Mouse (Mus musculus) liver, embryonic 16.5 days (tissue): ENCODE measurements around the gene Casq2. TPM values are rescaled to one million over a fixed set of nuclear protein-coding genes. Genes with fewer than 3 reads are reported as not detected.

ENCODE experiments used
- ATAC-seq: fragments of 200-750 bp; cut with Nextera tagmentation; 2 replicates; pipeline ENCODE4 v1.8.0; 2017; ENCODE audit warnings: low read depth, mild to moderate bottlenecking, moderate number of reproducible peaks, moderate library complexity
- H3K27ac ChIP-seq: fragments of 300-500 bp; sonication (generic); 2 replicates; pipeline ENCODE4 v1.5.1; 2014; ENCODE audit warnings: mild to moderate bottlenecking, low read length
- H3K27me3 ChIP-seq: fragments of 300-500 bp; sonication (generic); 2 replicates; pipeline ENCODE4 v1.6.1; 2014; ENCODE audit warnings: low read depth, low read length, mixed read lengths; ENCODE audit not compliant: control insufficient read depth, insufficient read depth
- H3K36me3 ChIP-seq: fragments of 300-500 bp; sonication (generic); 2 replicates; pipeline ENCODE4 v1.6.1; 2014; ENCODE audit warnings: mild to moderate bottlenecking; ENCODE audit not compliant: control insufficient read depth, insufficient read depth
- H3K4me1 ChIP-seq: fragments of 300-500 bp; sonication (generic); 2 replicates; pipeline ENCODE4 v1.6.1; 2014; ENCODE audit warnings: low read depth, low read length, mixed read lengths; ENCODE audit not compliant: control insufficient read depth
- H3K4me2 ChIP-seq: fragments of 300-500 bp; sonication (generic); 2 replicates; pipeline ENCODE4 v1.6.1; 2014; ENCODE audit warnings: low read depth, low read length, mixed read lengths
- H3K4me3 ChIP-seq: fragments of 300-500 bp; sonication (generic); 2 replicates; pipeline ENCODE4 v1.5.1; 2014; ENCODE audit warnings: low read depth, mild to moderate bottlenecking, low read length
- H3K9ac ChIP-seq: fragments of 300-500 bp; sonication (generic); 2 replicates; pipeline ENCODE4 v1.6.1; 2014; ENCODE audit warnings: low read depth, low read length
- H3K9me3 ChIP-seq: fragments of 300-500 bp; sonication (generic); replicated peaks from 2 replicates; pipeline ENCODE4 v1.6.1; 2016; ENCODE audit warnings: low read length; ENCODE audit not compliant: control insufficient read depth
- WGBS: fragments of 180-500 bp; shearing (Covaris S2); extraction: QIAGEN DNeasy Blood & Tissue Kit; methylation state at CpG from one replicate; pipeline ENCODE4 v1.1.7; 2014; ENCODE audit not compliant: insufficient replicate concordance; 5-methylcytosine and 5-hydroxymethylcytosine counted together
- polyA plus RNA-seq: library from polyadenylated mRNA; unstranded; fragments of >200 nt; fragmentation: Nextera tagmentation; extraction: Ambion mirVana; gene quantifications from 2 replicates; pipeline ENCODE4 v1.2.1, GENCODE M21; 2015

Casq2 gene
- polyA plus RNA-seq, 1 experiment from 2014 or later = 7.8 TPM

DNA sequence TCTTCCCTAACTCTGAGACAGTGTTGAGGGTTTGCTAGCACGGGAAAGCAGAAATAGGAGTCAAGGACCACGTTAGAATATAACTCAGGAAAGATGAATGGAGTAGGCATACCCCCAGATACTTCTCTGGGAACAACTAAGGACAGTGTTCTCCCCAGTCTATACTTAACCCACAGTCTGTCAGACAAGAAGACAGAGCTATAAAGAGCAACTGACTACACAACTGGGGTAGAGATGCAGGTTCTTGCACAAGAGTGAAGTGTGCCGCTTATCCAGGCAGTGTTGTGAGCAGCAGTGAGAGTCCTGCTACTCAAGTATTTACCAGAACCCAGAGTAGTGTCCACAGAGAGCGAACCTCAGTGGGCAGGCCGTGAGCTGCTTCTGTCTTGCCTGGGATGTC is 16.5 kb upstream of the Casq2 start:
- H3K4me2 ChIP-seq = no peak overlapping the region
- H3K9me3 ChIP-seq = no peaks in the 10 kb centered on the region
- H3K36me3 ChIP-seq = no peaks in the 10 kb centered on the region
- no peak overlapping the region for H3K27ac ChIP-seq
- ATAC-seq = no peak
- WGBS = 54% methylated on average over 5 of the region's 5 CpGs
- no peak overlapping the region for H3K9ac ChIP-seq
- no peaks in the 10 kb centered on the region for H3K4me1 ChIP-seq
- H3K27me3 ChIP-seq = no peaks in the 10 kb centered on the region
- H3K4me3 ChIP-seq = no peak overlapping the region

GRCm38 (mm10) chr3:102070360-102070759 is 15.9 kb upstream of the Casq2 start:
- 80% methylated on average over 7 of the region's 7 CpGs for WGBS

GRCm38 (mm10) chr3:102071016-102071415 is 15.2 kb upstream of the Casq2 start:
- no peak for ATAC-seq
- 78% methylated on average over 3 of the region's 3 CpGs for WGBS
- H3K4me3 ChIP-seq = no peak overlapping the region
- no peak overlapping the region for H3K27ac ChIP-seq
- H3K4me2 ChIP-seq = no peak overlapping the region
- no peak overlapping the region for H3K9ac ChIP-seq
- H3K36me3 ChIP-seq = no peaks in the 10 kb centered on the region
- no peaks in the 10 kb centered on the region for H3K9me3 ChIP-seq
- H3K27me3 ChIP-seq = no peaks in the 10 kb centered on the region
- H3K4me1 ChIP-seq = no peaks in the 10 kb centered on the region

More at GRCm38 (mm10) chr3:102070360-102070759, 15.9 kb upstream of the Casq2 start:
- H3K27ac ChIP-seq = no peak overlapping the region
- H3K4me1 ChIP-seq = no peaks in the 10 kb centered on the region
- H3K9me3 ChIP-seq = no peaks in the 10 kb centered on the region
- no peak overlapping the region for H3K9ac ChIP-seq
- no peak overlapping the region for H3K4me2 ChIP-seq
- no peaks in the 10 kb centered on the region for H3K36me3 ChIP-seq
- no peak overlapping the region for H3K4me3 ChIP-seq
- ATAC-seq = no peak
- H3K27me3 ChIP-seq = no peaks in the 10 kb centered on the region

GRCm38 (mm10) chr3:102079413-102079812 is 6.8 kb upstream of the Casq2 start:
- Histone ChIP-seq H3K9ac (no peak overlapping the region), H3K4me2 (no peak overlapping the region), H3K27ac (no peak overlapping the region), H3K4me1 (no peaks in the 10 kb centered on the region), H3K9me3 (no peaks in the 10 kb centered on the region), H3K4me3 (no peak overlapping the region), H3K27me3 (no peaks in the 10 kb centered on the region), H3K36me3 (no peaks in the 10 kb centered on the region)
- ATAC-seq = no peak
- WGBS = 69% methylated on average over 2 of the region's 2 CpGs

GRCm38 (mm10) chr3:102081862-102082261 is 4.4 kb upstream of the Casq2 start:
- no peaks in the 10 kb centered on the region for H3K4me1 ChIP-seq
- H3K4me2 ChIP-seq = no peak overlapping the region
- 0 out of 2 replicates have a peak, but pooled peaks have one; percentile 48 for ATAC-seq
- no peak overlapping the region for H3K27ac ChIP-seq
- no peaks in the 10 kb centered on the region; the same call in 1 of the 2 replicates for H3K27me3 ChIP-seq
- H3K9ac ChIP-seq = no peak overlapping the region
- H3K36me3 ChIP-seq = no peaks in the 10 kb centered on the region
- no peak overlapping the region for H3K4me3 ChIP-seq
- WGBS = 21% methylated on average over 3 of the region's 3 CpGs
- H3K9me3 ChIP-seq = no peaks in the 10 kb centered on the region

- H3K4me2 ChIP-seq = no peak overlapping the region
- H3K36me3 ChIP-seq = no peaks in the 10 kb centered on the region
- no peak overlapping the region for H3K27ac ChIP-seq
- 35% methylated on average over 13 of the region's 13 CpGs for WGBS
- no peaks in the 10 kb centered on the region for H3K4me1 ChIP-seq
- ATAC-seq = no peak
- no peaks in the 10 kb centered on the region; the same call in 1 of the 2 replicates for H3K27me3 ChIP-seq
- H3K9me3 ChIP-seq = no peaks in the 10 kb centered on the region
- no peak overlapping the region for H3K4me3 ChIP-seq
- no peak overlapping the region for H3K9ac ChIP-seq
Observed at GRCm38 (mm10) chr3:102083589-102084230, 2.5 kb upstream of the Casq2 start.

GRCm38 (mm10) chr3:102084833-102085491 is 1.3 kb upstream of the Casq2 start:
- no peak for ATAC-seq
- no peaks in the 10 kb centered on the region for H3K36me3 ChIP-seq
- no peak overlapping the region for H3K4me3 ChIP-seq
- H3K9me3 ChIP-seq = no peaks in the 10 kb centered on the region
- H3K4me2 ChIP-seq = no peak overlapping the region
- no peak overlapping the region for H3K9ac ChIP-seq
- H3K27me3 ChIP-seq = no peaks in the 10 kb centered on the region; the same call in 1 of the 2 replicates
- 55% methylated on average over 13 of the region's 13 CpGs for WGBS
- no peak overlapping the region for H3K27ac ChIP-seq
- no peaks in the 10 kb centered on the region for H3K4me1 ChIP-seq

DNA sequence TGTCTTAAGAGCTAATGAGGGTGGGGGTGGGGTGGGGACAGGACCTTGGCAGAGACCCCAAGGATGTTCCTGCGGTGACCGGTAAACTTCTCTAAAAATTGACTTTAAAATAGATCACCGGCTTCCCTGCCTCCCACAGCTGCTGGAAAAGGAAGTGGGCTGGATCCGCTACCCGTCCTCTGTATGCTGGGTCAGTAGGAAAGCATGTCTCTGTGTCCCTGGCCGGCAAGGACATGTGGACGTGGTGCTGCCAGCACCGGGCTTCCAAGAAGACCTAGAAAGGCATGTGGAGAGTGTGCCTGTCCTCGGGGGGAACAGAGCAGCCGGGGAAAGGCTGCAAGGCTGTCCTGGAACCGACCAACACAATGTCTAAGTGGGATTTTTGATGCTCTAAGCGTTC is 496 bp upstream of the Casq2 start:
- no peaks in the 10 kb centered on the region for H3K36me3 ChIP-seq
- H3K4me2 ChIP-seq = no peak overlapping the region
- no peaks in the 10 kb centered on the region; the same call in 1 of the 2 replicates for H3K27me3 ChIP-seq
- H3K27ac ChIP-seq = no peak overlapping the region
- WGBS = 12% methylated on average over 12 of the region's 12 CpGs
- no peak overlapping the region for H3K4me3 ChIP-seq
- H3K9me3 ChIP-seq = no peaks in the 10 kb centered on the region
- no peaks in the 10 kb centered on the region for H3K4me1 ChIP-seq
- peak; percentile 16; the same call in 1 of the 2 replicates for ATAC-seq
- no peak overlapping the region for H3K9ac ChIP-seq

DNA sequence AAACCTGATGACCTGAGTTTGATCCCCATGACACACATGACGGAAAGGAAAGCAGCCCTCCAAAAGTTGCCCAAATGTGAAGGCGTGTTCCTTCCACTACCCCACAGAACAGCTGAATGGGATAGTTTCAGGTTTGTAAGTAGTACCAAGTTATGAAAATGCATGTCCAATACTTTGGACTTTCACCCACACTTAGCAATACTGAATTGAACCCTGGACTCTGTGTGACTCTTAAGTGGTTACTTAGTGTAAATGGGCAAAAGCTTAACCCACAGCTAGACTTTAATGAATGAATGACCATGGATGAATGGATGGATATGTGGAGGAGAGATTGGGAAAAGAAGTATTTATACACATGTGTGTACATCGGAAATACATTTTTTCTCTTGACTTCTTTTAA is 8.6 kb downstream of the Casq2 start:
- H3K27ac ChIP-seq = no peak overlapping the region
- no peak overlapping the region for H3K9ac ChIP-seq
- ATAC-seq = peak; percentile 3; the same call in 1 of the 2 replicates
- H3K4me1 ChIP-seq = no peaks in the 10 kb centered on the region
- H3K27me3 ChIP-seq = no peaks in the 10 kb centered on the region
- H3K36me3 ChIP-seq = no peaks in the 10 kb centered on the region
- H3K4me3 ChIP-seq = no peak overlapping the region
- no peaks in the 10 kb centered on the region for H3K9me3 ChIP-seq
- 71% methylated on average over 3 of the region's 3 CpGs for WGBS
- H3K4me2 ChIP-seq = no peak overlapping the region
